Mouse (Mus musculus) hindbrain, embryonic 15.5 days (tissue): ENCODE results near the gene Macrod2. TPM values are rescaled to one million over a fixed set of nuclear protein-coding genes. Genes with fewer than 3 reads are reported as not detected.

Experiments
- ATAC-seq: fragments of 200-750 bp; cut with Nextera tagmentation; 2 replicates; pipeline ENCODE4 v1.8.0; 2017; ENCODE audit warnings: low read depth, moderate number of reproducible peaks, moderate TSS enrichment; ENCODE audit not compliant: low FRiP score
- H3K27ac ChIP-seq: fragments of 300-500 bp; sonication (generic); replicated peaks from 2 replicates; pipeline ENCODE4 v1.5.1; 2015; ENCODE audit warnings: mild to moderate bottlenecking, inconsistent platforms
- H3K27me3 ChIP-seq: fragments of 300-500 bp; sonication (generic); 2 replicates; pipeline ENCODE4 v1.6.1; 2015; ENCODE audit warnings: control low read depth, inconsistent platforms
- H3K36me3 ChIP-seq: fragments of 300-500 bp; sonication (generic); 2 replicates; pipeline ENCODE4 v1.6.1; 2015; ENCODE audit warnings: control low read depth, inconsistent platforms
- H3K4me1 ChIP-seq: fragments of 300-500 bp; sonication (generic); replicated peaks from 2 replicates; pipeline ENCODE4 v1.6.1; 2015; ENCODE audit warnings: control low read depth, inconsistent platforms
- H3K4me2 ChIP-seq: fragments of 300-500 bp; sonication (generic); 2 replicates; pipeline ENCODE4 v1.6.1; 2015; ENCODE audit warnings: moderate library complexity, mild to moderate bottlenecking, inconsistent platforms
- H3K4me3 ChIP-seq: fragments of 300-500 bp; sonication (generic); 2 replicates; pipeline ENCODE4 v1.5.1; 2015; ENCODE audit warnings: mild to moderate bottlenecking, inconsistent platforms
- H3K9ac ChIP-seq: fragments of 300-500 bp; sonication (generic); 2 replicates; pipeline ENCODE4 v1.6.1; 2015; ENCODE audit warnings: inconsistent platforms
- H3K9me3 ChIP-seq: fragments of 300-500 bp; sonication (generic); 2 replicates; pipeline ENCODE4 v1.6.1; 2016; ENCODE audit warnings: control low read depth, inconsistent platforms
- WGBS: fragments of 180-500 bp; shearing (Covaris S2); methylation state at CpG from one replicate; pipeline ENCODE4 v1.1.7; 2015; 5-methylcytosine and 5-hydroxymethylcytosine counted together
- polyA plus RNA-seq: library from polyadenylated mRNA; unstranded; fragments of >200 nt; fragmentation: Nextera tagmentation; extraction: Ambion mirVana; gene quantifications from 2 replicates; pipeline ENCODE4 v1.2.1, GENCODE M21; 2015

Gene Macrod2
- polyA plus RNA-seq, 1 experiment from 2014 or later: 78.6 TPM

DNA sequence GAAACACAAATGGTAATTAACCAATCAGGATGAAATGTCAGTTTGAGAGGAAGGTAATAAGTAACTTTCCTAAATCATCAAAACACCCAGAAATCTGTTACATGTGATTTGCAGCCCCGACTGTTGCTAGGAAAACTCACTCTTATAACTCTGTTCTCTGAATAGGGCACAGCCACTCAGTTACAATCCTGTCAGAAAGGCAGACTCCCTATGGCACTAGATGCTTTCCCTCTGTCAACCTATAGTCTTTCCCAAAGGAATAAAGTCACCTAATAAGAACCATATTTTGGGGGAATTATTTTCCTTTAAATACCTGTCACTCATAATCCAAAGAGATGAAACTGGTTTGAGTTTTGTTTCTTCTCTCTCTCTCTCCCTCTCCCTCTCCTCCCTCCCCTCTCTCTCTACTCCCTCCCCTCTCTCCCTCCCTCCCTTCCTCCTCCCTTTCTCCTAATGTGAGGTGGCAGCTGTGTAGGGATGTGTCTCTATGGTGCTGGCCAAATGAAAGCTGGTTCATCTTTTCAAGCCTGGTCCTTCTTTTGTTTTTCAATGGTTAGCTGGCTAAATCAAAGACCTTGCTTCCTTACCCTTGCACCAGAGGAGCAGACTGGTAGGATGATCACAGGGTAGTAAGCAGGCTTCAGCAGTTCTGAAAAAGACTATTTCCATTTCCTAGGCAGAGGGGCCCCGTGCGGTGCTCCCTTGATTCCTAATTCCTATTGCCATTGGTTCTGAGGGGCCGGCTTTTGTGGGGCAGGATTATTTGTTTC is 661.8 kb downstream of the Macrod2 start:
- WGBS: 10% methylated on average over 4 of the region's 4 CpGs
- H3K27ac ChIP-seq: peak overlapping the region; percentile 14; the same call in 1 of the 2 replicates
- no peaks in the 10 kb centered on the region for H3K27me3 ChIP-seq
- ATAC-seq: peak; percentile 69; the same call in 1 of the 2 replicates
- H3K36me3 ChIP-seq: no peaks in the 10 kb centered on the region
- 0 out of 2 replicates have a peak overlapping the region, but pooled peaks have one; percentile 13 for H3K4me2 ChIP-seq
- no peaks in the 10 kb centered on the region for H3K9me3 ChIP-seq
- H3K4me1 ChIP-seq: no peaks in the 10 kb centered on the region
- H3K4me3 ChIP-seq: no peak overlapping the region
- no peak overlapping the region for H3K9ac ChIP-seq

DNA sequence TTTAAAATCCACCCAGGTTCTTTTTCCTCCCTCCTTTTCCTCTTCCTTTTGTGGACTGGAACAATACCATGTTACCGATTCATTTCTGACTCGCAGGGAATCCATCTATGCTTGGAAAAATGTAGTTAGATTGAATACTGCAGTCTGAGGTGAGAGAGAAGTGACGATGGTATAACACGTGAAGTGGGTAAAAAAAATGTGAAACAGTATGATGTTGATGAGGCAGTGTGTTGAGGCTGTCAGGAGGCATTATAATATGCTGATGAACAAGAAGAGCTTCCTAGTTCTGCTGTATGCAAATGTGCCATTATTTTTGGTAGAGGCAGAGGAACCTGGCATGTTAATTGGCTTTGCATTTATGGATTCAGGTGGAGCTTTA is 662.3 kb downstream of the Macrod2 start:
- WGBS: 17% methylated on average over 4 of the region's 4 CpGs
- Histone ChIP-seq H3K27me3 (no peaks in the 10 kb centered on the region), H3K4me1 (no peaks in the 10 kb centered on the region), H3K36me3 (no peaks in the 10 kb centered on the region), H3K4me2 (0 out of 2 replicates have a peak overlapping the region, but pooled peaks have one; percentile 13), H3K9me3 (no peaks in the 10 kb centered on the region), H3K27ac (peak overlapping the region; percentile 14; the same call in 1 of the 2 replicates), H3K9ac (no peak overlapping the region), H3K4me3 (no peak overlapping the region)
- no peak for ATAC-seq

DNA sequence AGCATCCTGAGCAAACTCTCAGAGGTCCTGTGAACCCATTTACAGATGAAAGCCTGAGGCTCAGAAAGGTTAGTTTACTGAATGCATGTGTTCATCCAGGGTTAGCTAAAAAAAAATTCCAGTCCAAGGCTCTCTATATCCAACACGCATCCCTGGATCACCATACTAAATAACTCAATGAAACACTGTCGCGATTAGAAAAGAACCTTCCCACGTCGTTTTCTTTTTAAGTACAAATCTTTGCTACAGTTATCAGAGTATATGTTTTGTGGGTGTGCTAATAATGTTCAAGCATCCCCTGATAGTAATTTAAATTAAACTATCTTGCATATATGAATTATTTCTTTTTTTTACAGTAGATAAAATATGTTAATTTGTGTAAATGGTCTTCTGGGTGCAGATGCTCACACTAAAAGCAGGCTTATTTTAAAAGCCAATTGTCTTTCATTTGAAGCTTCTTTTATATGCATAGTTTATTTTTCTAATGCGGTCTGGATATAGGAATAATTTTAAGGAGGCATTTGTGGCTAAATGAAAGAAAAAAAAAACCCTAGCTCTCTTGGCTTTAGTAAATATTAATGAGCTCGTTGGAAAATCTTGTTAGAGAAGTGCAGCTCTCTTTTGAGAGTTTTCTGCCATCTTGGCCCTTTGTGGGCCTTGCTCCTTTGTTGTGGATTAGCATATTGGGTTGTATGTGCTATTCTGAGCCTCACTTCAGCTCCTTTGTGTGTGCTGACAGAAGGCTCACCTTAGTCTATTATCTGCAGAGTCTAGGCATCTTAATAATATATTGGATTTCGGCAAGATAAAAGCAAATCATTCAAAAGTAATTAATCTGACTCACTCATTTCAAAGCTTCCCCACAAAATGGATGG is 679.1 kb downstream of the Macrod2 start:
- H3K9ac ChIP-seq: no peak overlapping the region
- H3K4me3 ChIP-seq: no peak overlapping the region
- H3K9me3 ChIP-seq: no peaks in the 10 kb centered on the region
- H3K36me3 ChIP-seq: no peaks in the 10 kb centered on the region
- H3K27me3 ChIP-seq: no peaks in the 10 kb centered on the region
- ATAC-seq: no peak
- no peak overlapping the region for H3K27ac ChIP-seq
- H3K4me1 ChIP-seq: 0 out of 2 replicates have a peak, but pooled peaks cover 2% of the 10 kb centered on the region
- WGBS: 39% methylated on average over 8 of the region's 8 CpGs
- H3K4me2 ChIP-seq: no peak overlapping the region

DNA sequence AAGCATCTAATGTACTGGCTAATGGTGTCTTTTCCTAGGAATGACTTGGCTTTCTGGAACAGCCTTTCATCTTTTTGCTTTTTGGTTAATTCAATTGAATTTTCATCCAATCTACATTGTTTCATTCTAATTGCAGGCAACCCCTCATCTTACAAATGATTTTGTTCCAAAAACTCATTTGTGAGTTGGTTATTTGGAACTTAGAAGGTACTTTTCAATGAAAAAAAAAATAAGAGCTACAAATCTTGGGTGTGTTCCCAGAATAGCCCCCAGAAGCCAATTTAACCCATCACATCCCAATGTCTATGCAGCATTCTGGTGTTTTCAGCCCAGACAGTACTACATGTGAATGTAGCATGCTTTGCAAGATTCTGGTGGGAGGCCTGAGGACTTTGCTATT is 683.1 kb downstream of the Macrod2 start:
- no peaks in the 10 kb centered on the region for H3K36me3 ChIP-seq
- no peak overlapping the region for H3K9ac ChIP-seq
- no peak for ATAC-seq
- H3K4me1 ChIP-seq: 0 out of 2 replicates have a peak, but pooled peaks cover 2% of the 10 kb centered on the region
- no peak overlapping the region for H3K27ac ChIP-seq
- H3K4me2 ChIP-seq: no peak overlapping the region
- no peaks in the 10 kb centered on the region for H3K27me3 ChIP-seq
- H3K9me3 ChIP-seq: no peaks in the 10 kb centered on the region
- no peak overlapping the region for H3K4me3 ChIP-seq

DNA sequence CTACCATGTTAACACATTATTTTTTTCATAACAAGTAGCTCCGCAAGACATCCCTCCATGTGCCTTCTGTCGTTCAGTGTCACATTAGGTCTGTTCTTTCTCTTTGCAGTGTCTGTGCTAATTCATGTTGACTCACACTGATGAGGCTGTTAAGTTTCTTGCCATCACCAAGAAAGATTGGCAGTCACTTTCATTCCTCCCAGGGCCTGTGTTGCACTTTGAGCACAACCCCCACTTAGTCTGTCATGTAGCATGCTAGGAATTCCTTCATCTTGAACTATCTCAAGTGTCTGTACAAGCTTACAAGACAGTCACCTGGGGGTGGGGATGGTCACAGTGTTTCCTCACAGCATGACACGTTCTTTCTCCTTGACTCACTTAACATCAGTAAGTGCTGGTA is 696.2 kb downstream of the Macrod2 start:
- H3K4me1 ChIP-seq: no peaks in the 10 kb centered on the region
- H3K9me3 ChIP-seq: no peaks in the 10 kb centered on the region
- no peak overlapping the region for H3K27ac ChIP-seq
- H3K36me3 ChIP-seq: no peaks in the 10 kb centered on the region
- H3K9ac ChIP-seq: no peak overlapping the region
- 86% methylated on average over 3 of the region's 3 CpGs for WGBS
- no peak overlapping the region for H3K4me2 ChIP-seq
- no peak for ATAC-seq
- H3K27me3 ChIP-seq: no peaks in the 10 kb centered on the region
- no peak overlapping the region for H3K4me3 ChIP-seq

DNA sequence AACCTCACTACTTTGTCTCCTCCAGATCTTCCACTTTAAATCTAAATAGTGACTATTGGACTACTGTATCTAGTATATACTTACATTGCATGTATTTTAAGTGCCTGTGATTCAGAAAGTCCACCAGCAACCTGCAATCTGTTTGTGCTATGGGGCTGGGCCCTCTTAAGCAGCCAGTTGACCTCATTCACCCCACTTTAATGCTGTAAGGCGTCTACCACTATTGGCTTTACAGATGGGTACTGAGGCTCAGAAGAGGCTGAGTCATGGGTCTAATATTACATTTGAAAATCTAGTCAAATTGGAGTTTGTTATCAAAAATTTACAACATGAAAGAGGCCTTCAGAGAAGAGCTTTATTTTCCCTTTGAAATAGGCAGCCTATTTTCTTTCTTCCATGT is 722.5 kb downstream of the Macrod2 start:
- H3K4me3 ChIP-seq: no peak overlapping the region
- ATAC-seq: no peak
- H3K36me3 ChIP-seq: no peaks in the 10 kb centered on the region
- H3K4me2 ChIP-seq: no peak overlapping the region
- 80% methylated on average over 1 of the region's 1 CpGs for WGBS
- H3K27ac ChIP-seq: no peak overlapping the region
- no peaks in the 10 kb centered on the region for H3K9me3 ChIP-seq
- no peaks in the 10 kb centered on the region for H3K4me1 ChIP-seq
- H3K9ac ChIP-seq: no peak overlapping the region
- no peaks in the 10 kb centered on the region for H3K27me3 ChIP-seq

DNA sequence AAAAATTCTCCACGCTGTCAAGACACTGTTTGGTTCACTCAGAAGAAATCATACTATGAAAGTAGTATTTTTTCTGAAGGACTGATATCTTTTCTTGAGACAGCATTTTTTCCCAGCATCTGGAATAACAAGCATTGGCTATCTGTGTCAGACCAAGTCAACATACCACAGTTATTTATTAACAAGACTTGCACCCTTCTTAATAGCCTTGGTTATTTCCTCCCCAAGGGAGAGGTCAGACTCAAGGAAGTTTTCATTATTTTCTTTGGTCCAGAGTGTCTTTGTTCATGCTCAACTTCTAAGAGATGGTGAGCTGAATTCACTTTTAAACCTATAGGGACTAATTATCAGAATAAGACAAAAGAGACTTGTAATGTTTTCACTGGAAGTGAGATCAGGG is 728.8 kb downstream of the Macrod2 start:
- Histone ChIP-seq H3K4me3 (no peak overlapping the region), H3K36me3 (no peaks in the 10 kb centered on the region), H3K9me3 (no peaks in the 10 kb centered on the region), H3K9ac (no peak overlapping the region), H3K27me3 (no peaks in the 10 kb centered on the region), H3K4me1 (no peaks in the 10 kb centered on the region), H3K4me2 (no peak overlapping the region), H3K27ac (no peak overlapping the region)
- WGBS: 90% methylated on average over 1 of the region's 1 CpGs
- no peak for ATAC-seq

DNA sequence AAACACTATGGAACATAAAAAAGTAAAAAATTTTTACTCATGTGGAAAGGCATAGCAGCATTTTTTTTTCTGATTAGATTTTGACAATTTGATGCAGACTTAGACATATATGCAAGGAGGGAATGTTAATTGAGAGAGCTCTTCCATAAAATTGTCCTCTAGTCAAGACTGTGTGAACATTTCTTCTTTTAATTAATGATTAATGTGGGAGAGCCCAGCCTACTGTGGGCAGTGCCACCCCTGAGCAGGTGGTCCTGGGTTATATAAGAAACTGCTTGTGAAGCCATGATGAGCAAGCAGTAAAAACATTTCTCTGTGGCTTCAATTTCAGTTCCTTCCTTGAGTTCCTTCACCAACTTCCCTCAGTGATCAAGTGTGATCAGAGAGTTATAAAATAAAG is 730.5 kb downstream of the Macrod2 start:
- Histone ChIP-seq H3K27ac (no peak overlapping the region), H3K36me3 (no peaks in the 10 kb centered on the region), H3K27me3 (no peaks in the 10 kb centered on the region), H3K4me2 (no peak overlapping the region), H3K4me3 (no peak overlapping the region), H3K4me1 (no peaks in the 10 kb centered on the region), H3K9me3 (no peaks in the 10 kb centered on the region), H3K9ac (no peak overlapping the region)
- ATAC-seq: no peak

DNA sequence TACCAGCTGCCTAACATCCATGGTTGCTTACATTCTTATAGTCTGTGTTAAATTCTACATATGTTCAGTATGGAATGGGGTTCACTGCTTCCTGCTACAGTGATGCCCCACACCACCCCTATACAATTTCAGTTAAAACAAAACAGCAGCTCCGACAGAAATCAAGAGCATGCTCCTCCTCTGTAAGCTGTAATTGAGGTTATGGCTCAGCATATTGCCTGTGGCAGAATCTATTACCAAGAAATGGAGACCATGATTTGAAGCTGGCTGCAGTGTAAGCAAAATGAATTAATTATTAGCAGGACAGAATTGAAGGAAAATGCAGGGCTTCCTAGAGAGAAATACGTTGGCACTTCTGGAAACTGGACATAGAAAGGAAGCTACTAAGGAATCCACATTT is 747.2 kb downstream of the Macrod2 start:
- Histone ChIP-seq H3K9me3 (no peaks in the 10 kb centered on the region), H3K4me1 (no peaks in the 10 kb centered on the region), H3K27me3 (no peaks in the 10 kb centered on the region), H3K4me3 (no peak overlapping the region), H3K27ac (no peak overlapping the region), H3K4me2 (no peak overlapping the region), H3K9ac (no peak overlapping the region), H3K36me3 (no peaks in the 10 kb centered on the region)
- no peak for ATAC-seq
- WGBS: 39% methylated on average over 2 of the region's 2 CpGs

DNA sequence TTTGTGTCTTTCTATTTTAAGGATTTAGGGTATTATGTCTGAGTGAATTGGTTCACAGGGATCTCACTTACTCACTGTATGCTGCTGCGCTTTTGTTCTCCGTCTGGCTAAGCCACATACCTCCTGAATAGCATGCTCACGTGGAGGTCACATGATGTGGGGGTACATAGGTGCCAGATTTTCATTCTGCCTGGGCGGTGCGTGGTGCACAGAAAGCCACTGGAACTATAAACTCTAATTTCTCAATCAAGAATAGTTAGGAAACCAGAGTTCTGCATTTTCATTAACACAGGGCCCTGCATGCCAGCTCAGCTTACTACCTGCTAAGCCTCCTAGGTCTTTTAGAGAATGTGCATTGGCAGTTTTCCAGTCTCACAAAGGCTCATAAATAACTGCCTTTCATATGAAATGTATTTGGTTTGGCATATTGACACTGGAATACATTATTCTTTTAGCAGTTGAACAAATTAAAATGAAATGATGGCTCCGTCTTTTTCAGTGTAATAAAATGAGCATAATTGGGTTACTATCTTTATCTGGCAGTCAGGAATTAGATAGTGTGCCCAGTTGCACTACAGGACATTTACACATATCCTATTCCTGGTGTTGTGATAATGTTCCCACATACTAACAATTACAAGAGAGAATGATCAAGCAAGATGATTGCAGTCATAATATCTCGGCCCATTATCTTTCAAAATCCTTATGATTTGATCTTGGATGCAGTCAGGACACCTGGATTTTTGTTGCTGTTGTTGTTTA is 757.1 kb downstream of the Macrod2 start:
- Histone ChIP-seq H3K27me3 (no peaks in the 10 kb centered on the region), H3K27ac (no peak overlapping the region), H3K36me3 (no peaks in the 10 kb centered on the region), H3K4me2 (no peak overlapping the region), H3K9ac (no peak overlapping the region), H3K9me3 (no peaks in the 10 kb centered on the region), H3K4me1 (peaks cover 8% of the 10 kb centered on the region), H3K4me3 (no peak overlapping the region)
- ATAC-seq: peak; percentile 76; the same call in 1 of the 2 replicates
- 54% methylated on average over 7 of the region's 7 CpGs for WGBS

DNA sequence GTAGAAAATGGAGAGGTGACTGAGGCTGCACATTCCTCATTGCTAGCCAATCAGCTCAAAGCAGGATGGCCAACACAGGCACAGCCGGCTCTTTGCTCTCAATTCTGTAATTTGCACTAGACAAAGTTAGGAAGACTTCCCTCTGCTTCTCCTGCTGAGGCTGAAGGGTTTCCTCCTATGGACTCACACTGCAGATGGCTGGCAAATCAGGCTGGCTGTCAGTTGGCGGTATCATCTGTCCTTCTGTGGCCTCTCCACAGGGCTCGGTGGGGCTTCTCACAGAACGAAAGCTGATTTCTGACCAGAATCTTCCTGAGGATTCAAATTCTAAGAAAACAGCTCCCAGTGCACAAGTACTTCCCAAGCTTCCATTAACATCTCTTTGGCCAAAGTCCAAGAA is 760.9 kb downstream of the Macrod2 start:
- no peaks in the 10 kb centered on the region for H3K9me3 ChIP-seq
- H3K9ac ChIP-seq: no peak overlapping the region
- H3K4me2 ChIP-seq: no peak overlapping the region
- H3K4me1 ChIP-seq: peaks cover 14% of the 10 kb centered on the region
- no peak overlapping the region for H3K27ac ChIP-seq
- H3K27me3 ChIP-seq: no peaks in the 10 kb centered on the region
- H3K36me3 ChIP-seq: no peaks in the 10 kb centered on the region
- no peak overlapping the region for H3K4me3 ChIP-seq
- 58% methylated on average over 4 of the region's 4 CpGs for WGBS
- ATAC-seq: no peak
